Mouse (Mus musculus): ENCODE measurements around the gene Zc3hav1l. TPM values are rescaled to one million over a fixed set of nuclear protein-coding genes. Genes with fewer than 3 reads are reported as not detected.

The Zc3hav1l gene
- polyA plus RNA-seq, 1 experiment from 2014 or later: 6.3 TPM

- ATAC-seq: no peak
- peaks cover 13% of the 10 kb centered on the region for H3K36me3 ChIP-seq (ENCODE audit: control insufficient read depth, insufficient read depth)
- H3K9ac ChIP-seq (replicated peaks; ENCODE audit: low read depth, low read length): no peak overlapping the region
- H3K4me1 ChIP-seq (replicated peaks; ENCODE audit: control insufficient read depth, insufficient read depth, low read length): peaks cover 6% of the 10 kb centered on the region
- H3K9me3 ChIP-seq (ENCODE audit: control insufficient read depth, low read length): no peaks in the 10 kb centered on the region
- no peaks in the 10 kb centered on the region for H3K27me3 ChIP-seq (replicated peaks; ENCODE audit: control insufficient read depth, insufficient read depth, low read length)
- H3K4me3 ChIP-seq (replicated peaks; ENCODE audit: low read length): no peak overlapping the region
- 42% methylated on average over 3 of the region's 3 CpGs for WGBS
- H3K4me2 ChIP-seq (ENCODE audit: low read length): no peak overlapping the region
- H3K27ac ChIP-seq (ENCODE audit: low read length): no peak overlapping the region
These were observed 5.4 kb downstream of the Zc3hav1l start for GRCm38 (mm10) chr6:38293708-38294107.

- H3K27ac ChIP-seq (ENCODE audit: low read length): no peak overlapping the region
- no peaks in the 10 kb centered on the region for H3K9me3 ChIP-seq (ENCODE audit: control insufficient read depth, low read length)
- 10% methylated on average over 11 of the region's 11 CpGs for WGBS
- H3K27me3 ChIP-seq (replicated peaks; ENCODE audit: control insufficient read depth, insufficient read depth, low read length): no peaks in the 10 kb centered on the region
- no peak overlapping the region for H3K4me3 ChIP-seq (replicated peaks; ENCODE audit: low read length)
- peaks cover 13% of the 10 kb centered on the region for H3K36me3 ChIP-seq (ENCODE audit: control insufficient read depth, insufficient read depth)
- H3K9ac ChIP-seq (replicated peaks; ENCODE audit: low read depth, low read length): no peak overlapping the region
- no peak overlapping the region for H3K4me2 ChIP-seq (ENCODE audit: low read length)
- peaks cover 4% of the 10 kb centered on the region for H3K4me1 ChIP-seq (replicated peaks; ENCODE audit: control insufficient read depth, insufficient read depth, low read length)
- no peak for ATAC-seq
These were observed 6.0 kb downstream of the Zc3hav1l start for GRCm38 (mm10) chr6:38292871-38293646.

GRCm38 (mm10) chr6:38284422-38284821 lies 14.6 kb downstream of the Zc3hav1l start:
- H3K36me3 ChIP-seq (ENCODE audit: control insufficient read depth, insufficient read depth): peaks cover 26% of the 10 kb centered on the region
- ATAC-seq: no peak
- peaks cover 5% of the 10 kb centered on the region for H3K9me3 ChIP-seq (ENCODE audit: control insufficient read depth, low read length)
- H3K4me2 ChIP-seq (ENCODE audit: low read length): no peak overlapping the region
- H3K27me3 ChIP-seq (replicated peaks; ENCODE audit: control insufficient read depth, insufficient read depth, low read length): no peaks in the 10 kb centered on the region
- no peak overlapping the region for H3K9ac ChIP-seq (replicated peaks; ENCODE audit: low read depth, low read length)
- H3K4me3 ChIP-seq (replicated peaks; ENCODE audit: low read length): no peak overlapping the region
- WGBS: 97% methylated on average over 19 of the region's 19 CpGs
- no peaks in the 10 kb centered on the region for H3K4me1 ChIP-seq (replicated peaks; ENCODE audit: control insufficient read depth, insufficient read depth, low read length)
- H3K27ac ChIP-seq (ENCODE audit: low read length): no peak overlapping the region

GRCm38 (mm10) chr6:38264466-38264865 lies 34.6 kb downstream of the Zc3hav1l start:
- Histone ChIP-seq H3K4me1 (replicated peaks; ENCODE audit: control insufficient read depth, insufficient read depth, low read length) (no peaks in the 10 kb centered on the region), H3K4me2 (ENCODE audit: low read length) (no peak overlapping the region), H3K27ac (ENCODE audit: low read length) (no peak overlapping the region), H3K9me3 (ENCODE audit: control insufficient read depth, low read length) (no peaks in the 10 kb centered on the region), H3K9ac (replicated peaks; ENCODE audit: low read depth, low read length) (no peak overlapping the region), H3K27me3 (replicated peaks; ENCODE audit: control insufficient read depth, insufficient read depth, low read length) (no peaks in the 10 kb centered on the region), H3K4me3 (replicated peaks; ENCODE audit: low read length) (no peak overlapping the region), H3K36me3 (ENCODE audit: control insufficient read depth, insufficient read depth) (no peaks in the 10 kb centered on the region)
- 66% methylated on average over 7 of the region's 7 CpGs for WGBS
- ATAC-seq: no peak

GRCm38 (mm10) chr6:38263393-38264159 lies 35.5 kb downstream of the Zc3hav1l start:
- Histone ChIP-seq H3K9me3 (ENCODE audit: control insufficient read depth, low read length) (no peaks in the 10 kb centered on the region), H3K9ac (replicated peaks; ENCODE audit: low read depth, low read length) (no peak overlapping the region), H3K4me1 (replicated peaks; ENCODE audit: control insufficient read depth, insufficient read depth, low read length) (no peaks in the 10 kb centered on the region), H3K36me3 (ENCODE audit: control insufficient read depth, insufficient read depth) (no peaks in the 10 kb centered on the region), H3K27me3 (replicated peaks; ENCODE audit: control insufficient read depth, insufficient read depth, low read length) (no peaks in the 10 kb centered on the region), H3K27ac (ENCODE audit: low read length) (no peak overlapping the region), H3K4me2 (ENCODE audit: low read length) (no peak overlapping the region), H3K4me3 (replicated peaks; ENCODE audit: low read length) (no peak overlapping the region)
- 76% methylated on average over 5 of the region's 5 CpGs for WGBS
- no peak for ATAC-seq

- Histone ChIP-seq H3K27me3 (replicated peaks; ENCODE audit: control insufficient read depth, insufficient read depth, low read length) (no peaks in the 10 kb centered on the region), H3K9me3 (ENCODE audit: control insufficient read depth, low read length) (no peaks in the 10 kb centered on the region), H3K36me3 (ENCODE audit: control insufficient read depth, insufficient read depth) (no peaks in the 10 kb centered on the region), H3K4me1 (replicated peaks; ENCODE audit: control insufficient read depth, insufficient read depth, low read length) (no peaks in the 10 kb centered on the region), H3K4me3 (replicated peaks; ENCODE audit: low read length) (no peak overlapping the region), H3K9ac (replicated peaks; ENCODE audit: low read depth, low read length) (no peak overlapping the region), H3K4me2 (ENCODE audit: low read length) (no peak overlapping the region), H3K27ac (ENCODE audit: low read length) (no peak overlapping the region)
- ATAC-seq: no peak
- WGBS: 67% methylated on average over 4 of the region's 4 CpGs
These were observed 37.2 kb downstream of the Zc3hav1l start for GRCm38 (mm10) chr6:38261877-38262276.

GRCm38 (mm10) chr6:38257506-38257905 lies 41.6 kb downstream of the Zc3hav1l start:
- Histone ChIP-seq H3K27me3 (replicated peaks; ENCODE audit: control insufficient read depth, insufficient read depth, low read length) (no peaks in the 10 kb centered on the region), H3K9ac (replicated peaks; ENCODE audit: low read depth, low read length) (no peak overlapping the region), H3K4me3 (replicated peaks; ENCODE audit: low read length) (no peak overlapping the region), H3K27ac (ENCODE audit: low read length) (no peak overlapping the region), H3K4me2 (ENCODE audit: low read length) (no peak overlapping the region), H3K9me3 (ENCODE audit: control insufficient read depth, low read length) (no peaks in the 10 kb centered on the region), H3K36me3 (ENCODE audit: control insufficient read depth, insufficient read depth) (no peaks in the 10 kb centered on the region), H3K4me1 (replicated peaks; ENCODE audit: control insufficient read depth, insufficient read depth, low read length) (peaks cover 9% of the 10 kb centered on the region)
- 97% methylated on average over 8 of the region's 8 CpGs for WGBS
- no peak for ATAC-seq

GRCm38 (mm10) chr6:38256793-38257192 lies 42.3 kb downstream of the Zc3hav1l start:
- no peaks in the 10 kb centered on the region for H3K27me3 ChIP-seq (replicated peaks; ENCODE audit: control insufficient read depth, insufficient read depth, low read length)
- H3K9ac ChIP-seq (replicated peaks; ENCODE audit: low read depth, low read length): no peak overlapping the region
- H3K27ac ChIP-seq (ENCODE audit: low read length): no peak overlapping the region
- no peak overlapping the region for H3K4me2 ChIP-seq (ENCODE audit: low read length)
- H3K4me3 ChIP-seq (replicated peaks; ENCODE audit: low read length): no peak overlapping the region
- no peaks in the 10 kb centered on the region for H3K9me3 ChIP-seq (ENCODE audit: control insufficient read depth, low read length)
- no peak for ATAC-seq
- peaks cover 16% of the 10 kb centered on the region for H3K4me1 ChIP-seq (replicated peaks; ENCODE audit: control insufficient read depth, insufficient read depth, low read length)
- 88% methylated on average over 4 of the region's 4 CpGs for WGBS
- H3K36me3 ChIP-seq (ENCODE audit: control insufficient read depth, insufficient read depth): no peaks in the 10 kb centered on the region

- no peak overlapping the region for H3K4me2 ChIP-seq (ENCODE audit: low read length)
- no peak overlapping the region for H3K9ac ChIP-seq (replicated peaks; ENCODE audit: low read depth, low read length)
- no peak overlapping the region for H3K27ac ChIP-seq (ENCODE audit: low read length)
- peaks cover 25% of the 10 kb centered on the region for H3K4me1 ChIP-seq (replicated peaks; ENCODE audit: control insufficient read depth, insufficient read depth, low read length)
- WGBS: 68% methylated on average over 2 of the region's 2 CpGs
- ATAC-seq: no peak
- no peak overlapping the region for H3K4me3 ChIP-seq (replicated peaks; ENCODE audit: low read length)
- no peaks in the 10 kb centered on the region for H3K36me3 ChIP-seq (ENCODE audit: control insufficient read depth, insufficient read depth)
- H3K27me3 ChIP-seq (replicated peaks; ENCODE audit: control insufficient read depth, insufficient read depth, low read length): no peaks in the 10 kb centered on the region
- H3K9me3 ChIP-seq (ENCODE audit: control insufficient read depth, low read length): no peaks in the 10 kb centered on the region
These were observed 43.3 kb downstream of the Zc3hav1l start for GRCm38 (mm10) chr6:38255794-38256193.

All from forebrain, embryonic 16.5 days (tissue).